Mouse (Mus musculus): ENCODE data around the gene Agbl1.
"Not testable (repeated sequence)": the region's sequence is repeated elsewhere in the genome, so short reads cannot be mapped to it uniquely, and the experiment has no call there.

GRCm38 (mm10) chr7:76732220-76732619 lies 502.5 kb downstream of the Agbl1 start:
- TF ChIP-seq CTCF (IDR thresholded peaks at IDR 0.05; ENCODE audit: control insufficient read depth, insufficient read depth, insufficient replicate concordance, low read depth, low read length); POLR2A (IDR thresholded peaks at IDR 0.05; ENCODE audit: control insufficient read depth, low read depth, low read length): not testable (repeated sequence)

Data from testis, adult 2 months (tissue).